Mouse (Mus musculus) telencephalon, adult 2 months (tissue): ENCODE measurements at regions not wholly inside any gene's neighbourhood (a gene's known extent, or its start where the extent isn't known, plus 50 kb on each side); places are given as distances from the start of the nearest gene placed in this dataset.
A peak's percentile ranks its signal among the peaks of the same experiment; 100 is the strongest.

ENCODE experiments used
- DNase-seq: peaks from one replicate; pipeline ENCODE4 v3.0.0-alpha.2; 2011; ENCODE audit warnings: low read depth, low spot score

- DNase-seq, result no peak
Observed at GRCm38 (mm10) chr13:82361379-82361778, 578.5 kb downstream of the Cetn3 start.

GRCm38 (mm10) chr13:82366768-82367167 is 583.9 kb downstream of the Cetn3 start:
- no peak for DNase-seq

GRCm38 (mm10) chr13:82371579-82371978 is 588.7 kb downstream of the Cetn3 start:
- DNase-seq, result no peak

GRCm38 (mm10) chr13:82372612-82373011 is 589.7 kb downstream of the Cetn3 start:
- DNase-seq, result no peak

- DNase-seq, result peak; percentile 38
Observed at GRCm38 (mm10) chr13:82392908-82393307, 610.0 kb downstream of the Cetn3 start.

- peak; percentile 51 for DNase-seq
Observed at GRCm38 (mm10) chr13:82393496-82393895, 610.6 kb downstream of the Cetn3 start.

GRCm38 (mm10) chr13:82413677-82414076 is 630.8 kb downstream of the Cetn3 start:
- no peak for DNase-seq

GRCm38 (mm10) chr13:82420966-82421365 is 638.1 kb downstream of the Cetn3 start:
- no peak for DNase-seq

- DNase-seq, result peak; percentile 19
Observed at GRCm38 (mm10) chr13:82423911-82424654, 641.2 kb downstream of the Cetn3 start.

- DNase-seq, result peak; percentile 16
Observed at GRCm38 (mm10) chr13:82424732-82425341, 642.0 kb downstream of the Cetn3 start.

- peak; percentile 60 for DNase-seq
Observed at GRCm38 (mm10) chr13:82432411-82432810, 649.5 kb downstream of the Cetn3 start.

- no peak for DNase-seq
Observed at GRCm38 (mm10) chr13:82439294-82439693, 656.4 kb downstream of the Cetn3 start.

- no peak for DNase-seq
Observed at GRCm38 (mm10) chr13:82453650-82454049, 670.8 kb downstream of the Cetn3 start.

GRCm38 (mm10) chr13:82483265-82483929 is 700.5 kb downstream of the Cetn3 start:
- DNase-seq, result peak; percentile 34

GRCm38 (mm10) chr13:82496606-82497005 is 713.7 kb downstream of the Cetn3 start:
- no peak for DNase-seq

GRCm38 (mm10) chr13:82508176-82508575 is 725.3 kb downstream of the Cetn3 start:
- peak; percentile 81 for DNase-seq

- DNase-seq, result no peak
Observed at GRCm38 (mm10) chr13:82509512-82509911, 726.6 kb downstream of the Cetn3 start.
